Mouse (Mus musculus) liver, embryonic 14.5 days (tissue): ENCODE results near the gene Tmem132b. TPM values are rescaled to one million over a fixed set of nuclear protein-coding genes. Genes with fewer than 3 reads are reported as not detected.
"Not testable (repeated sequence)": the region's sequence is repeated elsewhere in the genome, so short reads cannot be mapped to it uniquely, and the experiment has no call there.

ENCODE experiments used
- ATAC-seq: fragments of 200-750 bp; cut with Nextera tagmentation; 2 replicates; pipeline ENCODE4 v1.8.0; 2017; ENCODE audit warnings: moderate number of reproducible peaks, mild to moderate bottlenecking, moderate library complexity; ENCODE audit not compliant: insufficient read depth
- DNase-seq, 3 experiments: peaks; one replicate each; pipeline ENCODE4 v3.0.0-alpha.2; 2012 to 2013; ENCODE audit warnings: low read depth in 3 of 3, low spot score in 3 of 3
- H3K27ac ChIP-seq: fragments of 300-500 bp; sonication (generic); 2 replicates; pipeline ENCODE4 v1.5.1; 2014; ENCODE audit warnings: moderate library complexity, mild to moderate bottlenecking, control low read depth, inconsistent platforms
- H3K27me3 ChIP-seq: fragments of 300-500 bp; sonication (generic); 2 replicates; pipeline ENCODE4 v1.6.1; 2014; ENCODE audit warnings: mild to moderate bottlenecking, low read length, moderate library complexity; ENCODE audit not compliant: control insufficient read depth, insufficient read depth
- H3K36me3 ChIP-seq: fragments of 300-500 bp; sonication (generic); replicated peaks from 2 replicates; pipeline ENCODE4 v1.6.1; 2014; ENCODE audit warnings: low read depth; ENCODE audit not compliant: control insufficient read depth, insufficient read depth
- H3K4me1 ChIP-seq, 2 experiments: fragments of 200-500 bp in 1 of 2; fragments of 300-500 bp in 1 of 2; sonication (generic) in 1 of 2; replicated peaks; 2 replicates each; pipeline ENCODE4 v1.6.1; 2012 to 2014; ENCODE audit warnings: antibody characterized with exemption in 1 of 2, inconsistent platforms in 1 of 2, low read length in 1 of 2; ENCODE audit not compliant: control insufficient read depth in 2 of 2, insufficient read depth in 2 of 2
- H3K4me2 ChIP-seq: fragments of 300-500 bp; sonication (generic); 2 replicates; pipeline ENCODE4 v1.6.1; 2014; ENCODE audit warnings: low read depth, mild to moderate bottlenecking, control low read depth, moderate library complexity
- H3K4me3 ChIP-seq, 2 experiments: fragments of 200-500 bp in 1 of 2; fragments of 300-500 bp in 1 of 2; sonication (generic) in 1 of 2; 2 replicates each; pipeline ENCODE4 v1.5.1; 2012 to 2014; ENCODE audit warnings: low read depth in 2 of 2, low read length in 2 of 2, mild to moderate bottlenecking in 2 of 2, control low read depth in 1 of 2, inconsistent platforms in 1 of 2, moderate library complexity in 1 of 2; ENCODE audit not compliant: insufficient read depth in 1 of 2
- H3K9ac ChIP-seq: fragments of 300-500 bp; sonication (generic); replicated peaks from 2 replicates; pipeline ENCODE4 v1.6.1; 2014; ENCODE audit warnings: mild to moderate bottlenecking, control low read depth, moderate library complexity
- H3K9me3 ChIP-seq: fragments of 300-500 bp; sonication (generic); 2 replicates; pipeline ENCODE4 v1.6.1; 2016; ENCODE audit warnings: low read length, mixed read lengths; ENCODE audit not compliant: control insufficient read depth
- CTCF ChIP-seq: IDR thresholded peaks from 2 replicates; pipeline ENCODE4 v1.5.1; 2016; ENCODE audit warnings: antibody characterized with exemption, low read depth, control low read depth
- EP300 ChIP-seq: IDR thresholded peaks from 2 replicates; pipeline ENCODE4 v1.6.1; 2016; ENCODE audit warnings: antibody characterized with exemption, low read depth
- WGBS: fragments of 180-500 bp; shearing (Covaris S2); extraction: QIAGEN DNeasy Blood & Tissue Kit; methylation state at CpG from one replicate; pipeline ENCODE4 v1.1.7; 2014; ENCODE audit not compliant: insufficient replicate concordance; 5-methylcytosine and 5-hydroxymethylcytosine counted together
- polyA plus RNA-seq, 2 experiments: library from polyadenylated mRNA; depleted of rRNA in 1 of 2; stranded (reverse) in 1 of 2; unstranded in 1 of 2; fragments of >200 nt; fragmentation: Nextera tagmentation in 1 of 2; extraction: Ambion mirVana in 1 of 2; gene quantifications; 2 replicates each; pipeline versions ENCODE4 v1.2.1 to v1.2.3; 2012 to 2014

Gene Tmem132b
- polyA plus RNA-seq, 2 experiments, result not detected

GRCm38 (mm10) chr5:125487375-125488115, 44.0 kb upstream of the Tmem132b start:
- no peak overlapping the region for H3K9ac ChIP-seq
- 70% methylated on average over 11 of the region's 11 CpGs for WGBS
- DNase-seq (no peak), ATAC-seq (no peak)
- H3K9me3 ChIP-seq, result no peaks in the 10 kb centered on the region
- H3K4me2 ChIP-seq, result no peak overlapping the region
- H3K27ac ChIP-seq, result no peak overlapping the region
- TF ChIP-seq EP300 (no peak), CTCF (no peak)
- H3K27me3 ChIP-seq, result no peaks in the 10 kb centered on the region
- no peaks in the 10 kb centered on the region; a peak in 1 of 4 replicates for H3K4me1 ChIP-seq
- no peak overlapping the region for H3K4me3 ChIP-seq
- H3K36me3 ChIP-seq, result peaks cover 5% of the 10 kb centered on the region

GRCm38 (mm10) chr5:125488116-125488455, 43.5 kb upstream of the Tmem132b start:
- no peak overlapping the region for H3K9ac ChIP-seq
- H3K4me2 ChIP-seq, result no peak overlapping the region
- ATAC-seq, result no peak
- H3K27ac ChIP-seq, result no peak overlapping the region
- no peaks in the 10 kb centered on the region; a peak in 1 of 4 replicates for H3K4me1 ChIP-seq
- no peaks in the 10 kb centered on the region for H3K27me3 ChIP-seq
- TF ChIP-seq CTCF (peak; percentile 61), EP300 (no peak)
- DNase-seq, result no peak
- WGBS, result 53% methylated on average over 4 of the region's 4 CpGs
- H3K36me3 ChIP-seq, result peaks cover under 1% of the 10 kb centered on the region
- H3K4me3 ChIP-seq, result no peak overlapping the region
- no peaks in the 10 kb centered on the region for H3K9me3 ChIP-seq

DNA sequence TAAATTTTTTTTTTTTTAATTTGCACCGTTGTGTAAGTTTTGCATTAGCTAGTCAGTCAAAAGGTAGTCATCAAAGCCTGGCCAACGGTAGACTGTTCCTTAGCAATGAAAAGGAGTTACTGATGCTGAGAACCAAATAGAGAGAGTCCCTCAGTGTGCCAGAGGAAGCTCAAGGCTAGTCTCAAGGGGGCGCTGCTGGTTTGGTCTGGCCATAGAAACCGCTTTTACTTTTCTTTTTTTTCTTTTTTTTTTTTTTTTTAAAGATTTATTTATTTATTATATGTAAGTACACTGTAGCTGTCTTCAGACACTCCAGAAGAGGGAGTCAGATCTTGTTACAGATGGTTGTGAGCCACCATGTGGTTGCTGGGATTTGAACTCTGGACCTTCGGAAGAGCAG, 42.6 kb upstream of the Tmem132b start:
- not testable (repeated sequence) for H3K4me2 ChIP-seq, H3K27me3 ChIP-seq, H3K9me3 ChIP-seq, H3K9ac ChIP-seq, H3K36me3 ChIP-seq, H3K27ac ChIP-seq, H3K4me1 ChIP-seq, H3K4me3 ChIP-seq, ATAC-seq, DNase-seq
- 74% methylated on average over 5 of the region's 5 CpGs for WGBS

DNA sequence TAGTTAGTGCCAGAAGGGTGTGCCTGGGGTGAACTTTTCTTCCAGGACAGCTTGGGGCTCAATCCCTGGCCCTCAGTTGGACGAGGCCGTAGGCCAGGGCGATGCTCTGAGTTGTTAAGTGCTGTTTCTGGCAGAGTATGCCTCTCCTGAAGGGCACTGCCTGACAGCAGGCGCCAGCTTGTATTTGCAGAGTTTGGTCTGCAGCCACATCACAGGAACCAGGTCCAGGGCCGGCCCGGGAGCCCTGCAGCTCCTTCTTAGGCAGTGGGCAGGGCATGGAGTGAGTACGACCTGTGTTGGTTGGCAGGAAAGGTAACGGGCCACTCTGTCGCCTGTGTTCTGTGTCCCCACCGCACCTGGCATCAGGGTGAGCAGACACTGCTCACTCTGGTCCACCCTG, 40.5 kb upstream of the Tmem132b start:
- Histone ChIP-seq H3K4me1 (no peaks in the 10 kb centered on the region), H3K36me3 (no peaks in the 10 kb centered on the region; the same call in 1 of the 2 replicates), H3K9me3 (no peaks in the 10 kb centered on the region), H3K4me3 (no peak overlapping the region), H3K9ac (no peak overlapping the region), H3K27me3 (no peaks in the 10 kb centered on the region), H3K27ac (no peak overlapping the region), H3K4me2 (no peak overlapping the region)
- TF ChIP-seq EP300 (no peak), CTCF (no peak)
- DNase-seq (no peak), ATAC-seq (no peak)
- WGBS, result 83% methylated on average over 10 of the region's 10 CpGs

GRCm38 (mm10) chr5:125492379-125493092, 39.0 kb upstream of the Tmem132b start:
- no peaks in the 10 kb centered on the region for H3K27me3 ChIP-seq
- TF ChIP-seq CTCF, result no peak
- TF ChIP-seq EP300, result no peak
- H3K4me3 ChIP-seq, result no peak overlapping the region
- no peaks in the 10 kb centered on the region for H3K9me3 ChIP-seq
- H3K4me1 ChIP-seq, result no peaks in the 10 kb centered on the region
- 75% methylated on average over 17 of the region's 17 CpGs for WGBS
- H3K36me3 ChIP-seq, result no peaks in the 10 kb centered on the region; the same call in 1 of the 2 replicates
- DNase-seq (no peak), ATAC-seq (no peak)
- no peak overlapping the region for H3K4me2 ChIP-seq
- no peak overlapping the region for H3K27ac ChIP-seq
- no peak overlapping the region for H3K9ac ChIP-seq
